Mouse (Mus musculus): ENCODE measurements around the gene Slc13a4.

DNA sequence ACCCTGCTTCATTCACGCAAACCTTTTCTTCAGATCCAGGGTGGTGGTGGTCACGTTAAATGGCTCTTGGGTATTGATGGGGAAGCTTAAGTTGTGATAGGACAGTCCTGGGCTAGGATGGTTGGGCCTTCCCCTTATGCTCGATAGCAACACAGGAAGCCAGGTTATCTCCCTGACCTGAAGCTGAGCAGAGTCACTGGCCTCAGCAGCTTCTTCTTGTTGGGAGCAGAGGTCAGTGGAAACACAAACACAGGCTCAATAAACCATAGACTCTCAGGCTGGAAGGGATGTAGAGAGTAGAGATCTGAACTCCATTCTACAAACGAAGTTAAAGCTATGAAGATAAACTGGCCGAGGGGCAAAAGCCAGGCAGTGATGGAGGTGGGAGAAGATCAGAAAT lies 27.5 kb upstream of the Slc13a4 start:
- no peak for TF ChIP-seq CTCF (IDR thresholded peaks at IDR 0.05; ENCODE audit: insufficient read depth, low read depth, low read length)
- no peak for TF ChIP-seq POLR2A (IDR thresholded peaks at IDR 0.05; ENCODE audit: insufficient read depth, low read depth, low read length)

Measured in olfactory bulb, adult 2 months (tissue).